Mouse (Mus musculus) heart, embryonic 13.5 days (tissue): ENCODE data around the gene Olfr766-ps1. TPM values are rescaled to one million over a fixed set of nuclear protein-coding genes. Genes with fewer than 3 reads are reported as not detected.

Source experiments
- polyA plus RNA-seq: library from polyadenylated mRNA; unstranded; fragments of >200 nt; fragmentation: Nextera tagmentation; extraction: Ambion mirVana; gene quantifications from 2 replicates; pipeline ENCODE4 v1.2.1, GENCODE M21; 2015

The Olfr766-ps1 gene
- polyA plus RNA-seq, 1 experiment from 2014 or later = not detected

Other genes starting within 250 kb of the Olfr766-ps1 start
- gene Ormdl2, start 247.3 kb downstream of the Olfr766-ps1 start, polyA plus RNA-seq = 47.2 and 50.0 TPM in 2 replicates
- gene Gdf11, start 177.3 kb downstream of the Olfr766-ps1 start, polyA plus RNA-seq = 2.8 and 3.6 TPM in 2 replicates
- 370 and 426 TPM in 2 replicates for gene Cd63, start 168.0 kb downstream of the Olfr766-ps1 start, polyA plus RNA-seq
- gene Rdh5, start 146.1 kb downstream of the Olfr766-ps1 start, polyA plus RNA-seq = 8.9 and 10.3 TPM in 2 replicates
- 199 and 223 TPM in 2 replicates for gene Bloc1s1, start 144.9 kb downstream of the Olfr766-ps1 start, polyA plus RNA-seq
- 2.4 and 2.9 TPM in 2 replicates for gene Itga7, start 135.2 kb downstream of the Olfr766-ps1 start, polyA plus RNA-seq
- gene Mettl7b, start 108.0 kb downstream of the Olfr766-ps1 start, polyA plus RNA-seq = 0.15 TPM in 1 of 2 replicates, not detected in the other
- gene Olfr9, start 79.5 kb downstream of the Olfr766-ps1 start, polyA plus RNA-seq = not detected in 2 replicates
- gene Olfr763, start 58.2 kb downstream of the Olfr766-ps1 start, polyA plus RNA-seq = not detected in 2 replicates
- not detected in 2 replicates for gene Olfr764-ps1, start 29.1 kb downstream of the Olfr766-ps1 start, polyA plus RNA-seq
- not detected in 2 replicates for gene Olfr765, start 19.0 kb downstream of the Olfr766-ps1 start, polyA plus RNA-seq
- gene Olfr767, start 13.9 kb upstream of the Olfr766-ps1 start, polyA plus RNA-seq = not detected in 2 replicates
- gene Olfr768, start 30.4 kb upstream of the Olfr766-ps1 start, polyA plus RNA-seq = not detected in 2 replicates
- 0.13 TPM in 1 of 2 replicates, not detected in the other for gene Olfr769, start 48.9 kb upstream of the Olfr766-ps1 start, polyA plus RNA-seq
- not detected in 2 replicates for gene Olfr770, start 70.0 kb upstream of the Olfr766-ps1 start, polyA plus RNA-seq
- not detected in 2 replicates for gene Olfr771, start 95.8 kb upstream of the Olfr766-ps1 start, polyA plus RNA-seq
- not detected in 2 replicates for gene Olfr772, start 108.9 kb upstream of the Olfr766-ps1 start, polyA plus RNA-seq
- not detected in 2 replicates for gene Olfr773, start 118.4 kb upstream of the Olfr766-ps1 start, polyA plus RNA-seq
- not detected in 2 replicates for gene Olfr774, start 167.2 kb upstream of the Olfr766-ps1 start, polyA plus RNA-seq
- gene Olfr775, start 179.4 kb upstream of the Olfr766-ps1 start, polyA plus RNA-seq = not detected in 2 replicates
- gene Olfr776, start 190.2 kb upstream of the Olfr766-ps1 start, polyA plus RNA-seq = not detected in 2 replicates
- not detected in 2 replicates for gene Olfr777, start 202.5 kb upstream of the Olfr766-ps1 start, polyA plus RNA-seq
- not detected in 2 replicates for gene Olfr780, start 249.1 kb upstream of the Olfr766-ps1 start, polyA plus RNA-seq